Mouse (Mus musculus) spleen, adult 18-20 months (tissue): Measurements from ENCODE around the gene Kcns1.

Experiments
- DNase-seq, 2 experiments: peaks; one replicate each; pipeline ENCODE4 v3.0.0; 2022; ENCODE audit warnings: mixed read lengths in 2 of 2

Gene Kcns1

GRCm38 (mm10) chr2:164115531-164115930 lies 55.4 kb downstream of the Kcns1 start:
- DNase-seq: no peak

DNA sequence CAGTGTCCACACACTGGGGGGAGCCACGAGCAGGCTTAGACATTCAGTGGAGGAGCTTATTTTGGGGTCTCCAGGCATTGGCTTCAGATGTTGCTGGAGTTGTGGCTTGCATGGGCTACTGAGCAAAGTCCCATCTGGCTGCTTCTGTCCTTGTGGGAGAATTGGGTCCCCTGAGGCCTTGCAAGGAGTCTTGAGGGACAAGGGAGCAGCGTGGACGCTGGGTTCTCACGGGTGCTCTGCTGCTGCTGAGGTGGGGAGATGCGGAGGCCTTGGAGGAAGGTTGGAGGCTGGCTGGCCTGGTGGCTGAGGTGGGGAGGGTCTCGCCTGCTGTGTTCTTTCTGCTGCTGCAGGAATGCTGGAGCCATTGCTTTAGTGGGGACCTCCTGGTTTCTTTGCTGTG lies 56.9 kb downstream of the Kcns1 start:
- no peak for DNase-seq
